Mouse (Mus musculus) right cerebral cortex, postnatal 14 days (tissue): ENCODE results near the gene Desi2.
A peak's percentile ranks its signal among the peaks of the same experiment; 100 is the strongest.
"Not testable (repeated sequence)": the region's sequence is repeated elsewhere in the genome, so short reads cannot be mapped to it uniquely, and the experiment has no call there.

Experiments used
- DNase-seq: peaks from one replicate; pipeline ENCODE4 v3.0.0; 2022

Desi2 gene

GRCm38 (mm10) chr1:178270635-178271034, 83.4 kb downstream of the Desi2 start:
- no peak for DNase-seq

GRCm38 (mm10) chr1:178275174-178275730, 88.0 kb downstream of the Desi2 start:
- DNase-seq = no peak

- DNase-seq = no peak
Measured at GRCm38 (mm10) chr1:178275738-178276053, 88.5 kb downstream of the Desi2 start.

GRCm38 (mm10) chr1:178276054-178276911, 89.1 kb downstream of the Desi2 start:
- peak; percentile 82 for DNase-seq

- not testable (repeated sequence) for DNase-seq
Measured at GRCm38 (mm10) chr1:178283314-178283713, 96.1 kb downstream of the Desi2 start.

GRCm38 (mm10) chr1:178283946-178284720, 96.9 kb downstream of the Desi2 start:
- no peak for DNase-seq

GRCm38 (mm10) chr1:178287601-178288176, 100.5 kb downstream of the Desi2 start:
- no peak for DNase-seq

- no peak for DNase-seq
Measured at GRCm38 (mm10) chr1:178291716-178292115, 104.5 kb downstream of the Desi2 start.

GRCm38 (mm10) chr1:178294051-178294450, 106.8 kb downstream of the Desi2 start:
- DNase-seq = no peak

GRCm38 (mm10) chr1:178301261-178301660, 114.0 kb downstream of the Desi2 start:
- not testable (repeated sequence) for DNase-seq

- DNase-seq = peak; percentile 86
Measured at GRCm38 (mm10) chr1:178303425-178303824, 116.2 kb downstream of the Desi2 start.
